Mouse (Mus musculus) limb, embryonic 14.5 days (tissue): ENCODE data around the gene D17Wsu92e. TPM values are rescaled to one million over a fixed set of nuclear protein-coding genes. Genes with fewer than 3 reads are reported as not detected.

ENCODE experiments used
- ATAC-seq: fragments of 200-750 bp; cut with Nextera tagmentation; 2 replicates; pipeline ENCODE4 v1.8.0; 2017; ENCODE audit warnings: low read depth, moderate number of reproducible peaks, moderate TSS enrichment; ENCODE audit not compliant: low FRiP score
- DNase-seq: peaks from one replicate; pipeline ENCODE4 v3.0.0-alpha.2; 2015; ENCODE audit warnings: low spot score
- H3K27ac ChIP-seq: fragments of 300-500 bp; sonication (generic); replicated peaks from 2 replicates; pipeline ENCODE4 v1.5.1; 2014; ENCODE audit warnings: low read depth, mild to moderate bottlenecking, low read length, moderate library complexity, mixed read lengths
- H3K27me3 ChIP-seq: fragments of 300-500 bp; sonication (generic); 2 replicates; pipeline ENCODE4 v1.6.1; 2014; ENCODE audit warnings: low read length, mixed read lengths; ENCODE audit not compliant: control insufficient read depth, insufficient read depth
- H3K36me3 ChIP-seq: fragments of 300-500 bp; sonication (generic); 2 replicates; pipeline ENCODE4 v1.6.1; 2014; ENCODE audit warnings: mild to moderate bottlenecking, low read length, moderate library complexity, mixed read lengths; ENCODE audit not compliant: control insufficient read depth, insufficient read depth
- H3K4me1 ChIP-seq: fragments of 300-500 bp; sonication (generic); 2 replicates; pipeline ENCODE4 v1.6.1; 2014; ENCODE audit warnings: antibody characterized with exemption, low read length, mixed read lengths; ENCODE audit not compliant: control insufficient read depth, insufficient read depth
- H3K4me2 ChIP-seq: fragments of 300-500 bp; sonication (generic); replicated peaks from 2 replicates; pipeline ENCODE4 v1.6.1; 2014; ENCODE audit warnings: low read depth, mild to moderate bottlenecking, low read length, moderate library complexity; ENCODE audit not compliant: severe bottlenecking
- H3K4me3 ChIP-seq: fragments of 300-500 bp; sonication (generic); replicated peaks from 2 replicates; pipeline ENCODE4 v1.5.1; 2014; ENCODE audit warnings: low read length
- H3K9ac ChIP-seq: fragments of 300-500 bp; sonication (generic); 2 replicates; pipeline ENCODE4 v1.6.1; 2014; ENCODE audit warnings: mild to moderate bottlenecking, low read depth, low read length, moderate library complexity; ENCODE audit not compliant: severe bottlenecking
- H3K9me3 ChIP-seq: fragments of 300-500 bp; sonication (generic); 2 replicates; pipeline ENCODE4 v1.6.1; 2016; ENCODE audit warnings: low read length; ENCODE audit not compliant: control insufficient read depth
- POLR2A ChIP-seq: fragments of 200-500 bp; IDR thresholded peaks from 2 replicates; pipeline ENCODE4 v1.8.0; 2012; ENCODE audit warnings: inconsistent platforms, mild to moderate bottlenecking, moderate library complexity, borderline replicate concordance; ENCODE audit not compliant: insufficient read depth, insufficient read length; ENCODE audit errors: extremely low read depth
- WGBS: fragments of 180-500 bp; shearing (Covaris S2); extraction: QIAGEN DNeasy Blood & Tissue Kit; methylation state at CpG from one replicate; pipeline ENCODE4 v1.1.7; 2014; 5-methylcytosine and 5-hydroxymethylcytosine counted together
- polyA plus RNA-seq, 2 experiments: library from polyadenylated mRNA; depleted of rRNA in 1 of 2; stranded (reverse) in 1 of 2; unstranded in 1 of 2; fragments of >200 nt; fragmentation: Nextera tagmentation in 1 of 2; extraction: Ambion mirVana in 1 of 2; gene quantifications; 2 replicates each; pipeline versions ENCODE4 v1.2.1 to v1.2.3; 2012 to 2014

D17Wsu92e gene
- polyA plus RNA-seq, 2 experiments, result 20.3 to 60.1 TPM

DNA sequence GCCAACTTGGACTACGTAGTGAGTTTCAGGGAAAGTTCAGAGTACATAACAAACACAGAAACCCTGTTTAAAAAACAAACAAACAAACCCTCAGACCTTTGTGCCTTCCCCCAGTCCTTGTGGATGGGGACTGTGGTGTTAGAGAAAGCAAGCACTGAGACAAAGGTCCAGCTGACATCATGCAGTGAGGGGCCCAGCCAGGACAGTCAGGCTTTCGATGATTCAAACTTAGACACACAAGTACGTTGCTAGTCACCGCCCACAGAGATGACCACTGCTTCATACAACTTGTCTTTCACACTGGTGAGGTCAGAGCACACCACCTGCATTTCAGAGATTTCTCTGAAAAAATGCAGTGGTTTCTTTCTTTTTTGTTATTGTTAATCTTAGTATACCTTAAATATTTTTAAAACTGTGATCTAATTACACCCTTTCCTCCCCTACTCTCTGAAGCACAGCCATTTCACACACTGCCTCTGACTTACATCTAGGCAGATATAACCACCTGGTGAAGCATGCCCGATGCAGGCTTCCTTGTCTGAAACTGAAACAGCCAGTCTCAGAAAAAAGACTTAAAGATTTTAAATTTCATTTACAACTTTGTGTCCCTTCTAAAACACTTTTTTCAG, 39.3 kb downstream of the D17Wsu92e start:
- no peak overlapping the region for H3K9ac ChIP-seq
- 90% methylated on average over 5 of the region's 5 CpGs for WGBS
- no peaks in the 10 kb centered on the region for H3K9me3 ChIP-seq
- ATAC-seq (no peak), DNase-seq (no peak)
- no peak for TF ChIP-seq POLR2A
- H3K36me3 ChIP-seq, result peaks cover 31% of the 10 kb centered on the region
- no peak overlapping the region for H3K27ac ChIP-seq
- H3K27me3 ChIP-seq, result no peaks in the 10 kb centered on the region
- H3K4me1 ChIP-seq, result no peaks in the 10 kb centered on the region; the same call in 1 of the 2 replicates
- no peak overlapping the region for H3K4me3 ChIP-seq
- no peak overlapping the region for H3K4me2 ChIP-seq

GRCm38 (mm10) chr17:27779755-27780154, 40.7 kb downstream of the D17Wsu92e start:
- Histone ChIP-seq H3K4me1 (no peaks in the 10 kb centered on the region; the same call in 1 of the 2 replicates), H3K9me3 (no peaks in the 10 kb centered on the region), H3K27me3 (no peaks in the 10 kb centered on the region), H3K4me2 (no peak overlapping the region), H3K9ac (no peak overlapping the region), H3K4me3 (no peak overlapping the region), H3K36me3 (peaks cover 27% of the 10 kb centered on the region), H3K27ac (no peak overlapping the region)
- no peak for TF ChIP-seq POLR2A
- DNase-seq, result no peak
- no peak for ATAC-seq
- WGBS, result 88% methylated on average over 3 of the region's 3 CpGs

GRCm38 (mm10) chr17:27778671-27779355, 41.6 kb downstream of the D17Wsu92e start:
- no peak overlapping the region for H3K27ac ChIP-seq
- no peak overlapping the region for H3K4me2 ChIP-seq
- H3K27me3 ChIP-seq, result no peaks in the 10 kb centered on the region
- 86% methylated on average over 9 of the region's 9 CpGs for WGBS
- H3K36me3 ChIP-seq, result peaks cover 26% of the 10 kb centered on the region
- no peak overlapping the region for H3K4me3 ChIP-seq
- no peak overlapping the region for H3K9ac ChIP-seq
- no peaks in the 10 kb centered on the region; the same call in 1 of the 2 replicates for H3K4me1 ChIP-seq
- ATAC-seq (no peak; the same call in 1 of the 2 replicates), DNase-seq (no peak)
- no peak for TF ChIP-seq POLR2A
- no peaks in the 10 kb centered on the region for H3K9me3 ChIP-seq

DNA sequence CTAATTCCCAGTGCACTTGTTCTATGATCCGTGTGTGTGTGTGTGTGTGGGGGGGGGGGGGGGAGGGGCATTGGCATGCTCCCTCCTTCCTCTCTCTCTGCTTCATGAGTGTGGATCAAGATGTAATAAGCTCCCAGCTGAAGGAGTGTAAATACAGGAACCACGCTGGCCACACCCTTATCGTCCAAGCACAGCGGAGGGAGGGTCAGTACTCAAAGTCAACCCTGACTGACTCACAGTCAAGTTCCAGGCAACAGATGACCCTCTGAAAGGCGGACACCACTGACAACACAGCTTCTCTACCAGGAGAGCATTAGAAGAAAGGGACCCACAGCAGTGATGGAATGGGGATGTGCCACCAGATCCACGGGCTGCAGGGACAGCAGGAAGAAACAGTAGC, 42.6 kb downstream of the D17Wsu92e start:
- H3K27ac ChIP-seq, result no peak overlapping the region
- no peak for TF ChIP-seq POLR2A
- no peak overlapping the region for H3K4me3 ChIP-seq
- peaks cover 21% of the 10 kb centered on the region for H3K36me3 ChIP-seq
- no peaks in the 10 kb centered on the region for H3K27me3 ChIP-seq
- H3K9me3 ChIP-seq, result no peaks in the 10 kb centered on the region
- ATAC-seq (no peak), DNase-seq (no peak)
- WGBS, result 82% methylated on average over 5 of the region's 6 CpGs
- no peak overlapping the region for H3K4me2 ChIP-seq
- no peak overlapping the region for H3K9ac ChIP-seq
- no peaks in the 10 kb centered on the region; the same call in 1 of the 2 replicates for H3K4me1 ChIP-seq

GRCm38 (mm10) chr17:27774198-27774597, 46.2 kb downstream of the D17Wsu92e start:
- no peaks in the 10 kb centered on the region; the same call in 1 of the 2 replicates for H3K4me1 ChIP-seq
- TF ChIP-seq POLR2A, result no peak
- no peaks in the 10 kb centered on the region for H3K27me3 ChIP-seq
- no peak overlapping the region for H3K27ac ChIP-seq
- H3K9me3 ChIP-seq, result no peaks in the 10 kb centered on the region
- H3K36me3 ChIP-seq, result peaks cover 17% of the 10 kb centered on the region
- no peak overlapping the region for H3K9ac ChIP-seq
- no peak overlapping the region for H3K4me3 ChIP-seq
- H3K4me2 ChIP-seq, result no peak overlapping the region
- WGBS, result 90% methylated on average over 3 of the region's 3 CpGs
- DNase-seq (no peak), ATAC-seq (no peak)
